ENCODE assay signal across 29 mouse cellular contexts in genomic region chr7:83798004-83798403, GRCm38 (mm10). TPM values are rescaled to one million over a fixed set of nuclear protein-coding genes. Genes with fewer than 3 reads are reported as not detected.
DNase-seq lines count a peak whose midpoint lies in the region; ATAC-seq and TF ChIP-seq lines count a peak whose summit lies in the region.
"Had no signal": no experiment of that assay in that cellular context is flagged by ENCODE, and none has a peak within 500 bp of the region (broad histone marks: within the 10 kb centered on the region; RNA-seq: fewer than 3 reads in every experiment).

No protein-coding gene starts in this region.

- H3K4me1 ChIP-seq in kidney, postnatal 0 days (replicated peaks; ENCODE audit: insufficient read depth, low read length): no peaks in the 10 kb centered on the region
- H3K4me1 ChIP-seq in embryonic facial prominence, embryonic 13.5 days: peaks cover 31% of the 10 kb centered on the region
- peaks cover 7% of the 10 kb centered on the region for H3K4me1 ChIP-seq in limb, embryonic 14.5 days (ENCODE audit: control insufficient read depth, insufficient read depth, low read length)
- H3K4me1 ChIP-seq: liver, embryonic 15.5 days had no signal

- H3K36me3 ChIP-seq in kidney, postnatal 0 days (ENCODE audit: insufficient read depth, low read length): no peaks in the 10 kb centered on the region
- no peaks in the 10 kb centered on the region for H3K36me3 ChIP-seq in embryonic facial prominence, embryonic 13.5 days
- H3K36me3 ChIP-seq in limb, embryonic 14.5 days (ENCODE audit: control insufficient read depth, insufficient read depth, low read length): no peaks in the 10 kb centered on the region
- H3K36me3 ChIP-seq: forebrain, embryonic 15.5 days; heart, embryonic 12.5 days; liver, embryonic 15.5 days; midbrain, embryonic 15.5 days; neural tube, embryonic 12.5 days had no signal

- ATAC-seq in kidney, postnatal 0 days (replicated peaks; ENCODE audit: low FRiP score, low read depth): no peak
- no peak for ATAC-seq in embryonic facial prominence, embryonic 13.5 days (ENCODE audit: insufficient number of reproducible peaks, insufficient read depth, low FRiP score, low TSS enrichment, low read depth)
- peak; percentile 43; the same call in 1 of the 2 replicates for ATAC-seq in limb, embryonic 14.5 days (ENCODE audit: low FRiP score, low read depth)
- no peak for ATAC-seq in erythroid progenitor cell, adult 5-6 weeks (replicated peaks; ENCODE audit: low FRiP score, poor library complexity, severe bottlenecking)
- ATAC-seq: forebrain, embryonic 15.5 days; midbrain, embryonic 15.5 days; Patski had no signal

- no peak for TF ChIP-seq CTCF in kidney, postnatal 0 days (IDR thresholded peaks at IDR 0.05; ENCODE audit: low read depth)

- no peak overlapping the region for H3K9ac ChIP-seq in kidney, postnatal 0 days (ENCODE audit: low read depth, low read length)
- no peak overlapping the region for H3K9ac ChIP-seq in embryonic facial prominence, embryonic 13.5 days
- no peak overlapping the region for H3K9ac ChIP-seq in limb, embryonic 14.5 days (ENCODE audit: low read depth, low read length, severe bottlenecking)
- H3K9ac ChIP-seq: forebrain, embryonic 15.5 days; heart, embryonic 12.5 days; liver, embryonic 15.5 days; midbrain, embryonic 15.5 days; neural tube, embryonic 12.5 days had no signal

- H3K27me3 ChIP-seq in kidney, postnatal 0 days (ENCODE audit: insufficient read depth, low read length): no peaks in the 10 kb centered on the region
- no peaks in the 10 kb centered on the region for H3K27me3 ChIP-seq in embryonic facial prominence, embryonic 13.5 days
- H3K27me3 ChIP-seq in limb, embryonic 14.5 days (ENCODE audit: control insufficient read depth, insufficient read depth, low read length): no peaks in the 10 kb centered on the region
- H3K27me3 ChIP-seq: forebrain, embryonic 15.5 days; heart, embryonic 12.5 days; liver, embryonic 15.5 days; midbrain, embryonic 15.5 days; neural tube, embryonic 12.5 days had no signal

- no peak overlapping the region for H3K27ac ChIP-seq in kidney, postnatal 0 days
- H3K27ac ChIP-seq in embryonic facial prominence, embryonic 13.5 days: peak overlapping the region; percentile 39; the same call in 1 of the 2 replicates
- no peak overlapping the region for H3K27ac ChIP-seq in limb, embryonic 14.5 days (replicated peaks; ENCODE audit: low read depth, low read length)
- H3K27ac ChIP-seq: forebrain, embryonic 15.5 days; liver, embryonic 15.5 days; macrophage; midbrain, embryonic 15.5 days; neural tube, embryonic 12.5 days had no signal

- H3K4me3 ChIP-seq in kidney, postnatal 0 days (replicated peaks; ENCODE audit: low read depth, low read length): no peak overlapping the region
- no peak overlapping the region for H3K4me3 ChIP-seq in embryonic facial prominence, embryonic 13.5 days
- H3K4me3 ChIP-seq in limb, embryonic 14.5 days (replicated peaks; ENCODE audit: low read length): no peak overlapping the region
- H3K4me3 ChIP-seq: forebrain, embryonic 15.5 days; heart, embryonic 12.5 days; liver, embryonic 15.5 days; midbrain, embryonic 15.5 days; neural tube, embryonic 12.5 days had no signal

- no peak overlapping the region for H3K4me2 ChIP-seq in kidney, postnatal 0 days (ENCODE audit: low read length)
- H3K4me2 ChIP-seq in embryonic facial prominence, embryonic 13.5 days: no peak overlapping the region
- H3K4me2 ChIP-seq in limb, embryonic 14.5 days (replicated peaks; ENCODE audit: low read depth, low read length, severe bottlenecking): no peak overlapping the region
- H3K4me2 ChIP-seq: forebrain, embryonic 15.5 days; heart, embryonic 12.5 days; liver, embryonic 15.5 days; midbrain, embryonic 15.5 days; neural tube, embryonic 12.5 days had no signal

- H3K9me3 ChIP-seq in kidney, postnatal 0 days (replicated peaks; ENCODE audit: low read length): no peaks in the 10 kb centered on the region
- H3K9me3 ChIP-seq in embryonic facial prominence, embryonic 13.5 days: no peaks in the 10 kb centered on the region
- no peaks in the 10 kb centered on the region for H3K9me3 ChIP-seq in limb, embryonic 14.5 days (ENCODE audit: control insufficient read depth, low read length)
- H3K9me3 ChIP-seq: forebrain, embryonic 15.5 days; heart, embryonic 12.5 days; liver, embryonic 15.5 days; midbrain, embryonic 15.5 days; neural tube, embryonic 12.5 days had no signal

- peak; percentile 68 for DNase-seq in kidney, postnatal 0 days (ENCODE audit: low spot score)
- no peak for DNase-seq in kidney, postnatal 14 days
- DNase-seq in 3T3-L1 (ENCODE audit: low read depth, low spot score): peak; percentile 72
- DNase-seq in limb, embryonic 14.5 days (ENCODE audit: low spot score): peak; percentile 59
- DNase-seq in cerebellum, adult 9-11 months: no peak
- no peak for DNase-seq in adrenal gland, adult 8-10 months
- DNase-seq: adrenal gland, adult 2 months; cerebellum, adult 2 months; gastrocnemius, postnatal 10 days; heart, postnatal 10 days; kidney, adult 9 months; kidney, postnatal 36 days; layer of hippocampus, postnatal 36 days; liver; right cerebral cortex, postnatal 14 days; spleen, adult 18-20 months; thymus, adult 2 months; thymus, postnatal 4 days had no signal

- TF ChIP-seq POLR2A in limb, embryonic 14.5 days (IDR thresholded peaks at IDR 0.05; ENCODE audit: borderline replicate concordance, extremely low read depth, insufficient read depth, insufficient read length): no peak

RNA-seq across cellular contexts. Expression of gene Cfap161, which starts 3.3 kb away (rescaled TPM):
- polyA plus RNA-seq in kidney, postnatal 0 days (2015; fragmentation: Nextera tagmentation; extraction: Ambion mirVana): 0.27 and 0.34 TPM in 2 replicates
- 0.39 and 0.41 TPM in 2 replicates for polyA plus RNA-seq in embryonic facial prominence, embryonic 13.5 days (2015; fragmentation: Nextera tagmentation; extraction: Ambion mirVana)
- 0.54 and 0.82 TPM in 2 replicates for polyA plus RNA-seq in limb, embryonic 14.5 days (2012; rRNA removed)
- polyA plus RNA-seq in limb, embryonic 14.5 days (2014; fragmentation: Nextera tagmentation; extraction: Ambion mirVana): 0.28 and 0.29 TPM in 2 replicates
- not detected in 2 replicates for total RNA-seq in erythroid progenitor cell, adult 5-6 weeks (2015; ENCODE audit: low replicate concordance)
- not detected in 2 replicates for total RNA-seq in erythroid progenitor cell, adult 5-6 weeks (2017; ENCODE audit: low replicate concordance)
- total RNA-seq in adrenal gland, adult 8-10 months (2022): 1 to 10 TPM in 2 of 4 experiments, under 1 TPM in 2; 0.44 to 2.1 (median 1.2) TPM
- total RNA-seq: common myeloid progenitor, adult 5-6 weeks; gastrocnemius, postnatal 10 days; granulocyte monocyte progenitor cell, adult 5-6 weeks; heart, postnatal 10 days had no signal
- polyA plus RNA-seq: adrenal gland, adult 2 months; liver, embryonic 15.5 days; neural tube, embryonic 12.5 days; Patski had no signal

RNA-seq across cellular contexts. Expression of gene Il16, which starts 52.5 kb away (rescaled TPM):
- polyA plus RNA-seq in kidney, postnatal 0 days (2015; fragmentation: Nextera tagmentation; extraction: Ambion mirVana): 3.1 and 3.6 TPM in 2 replicates
- 4.7 and 4.9 TPM in 2 replicates for polyA plus RNA-seq in embryonic facial prominence, embryonic 13.5 days (2015; fragmentation: Nextera tagmentation; extraction: Ambion mirVana)
- polyA plus RNA-seq in limb, embryonic 14.5 days (2012; rRNA removed): 6.6 and 6.8 TPM in 2 replicates
- 5.8 and 7.6 TPM in 2 replicates for polyA plus RNA-seq in limb, embryonic 14.5 days (2014; fragmentation: Nextera tagmentation; extraction: Ambion mirVana)
- 5.9 and 9.7 TPM in 2 replicates for total RNA-seq in erythroid progenitor cell, adult 5-6 weeks (2015; ENCODE audit: low replicate concordance)
- total RNA-seq in erythroid progenitor cell, adult 5-6 weeks (2017; ENCODE audit: low replicate concordance): 12.5 and 16.0 TPM in 2 replicates
- 1 to 10 TPM; 4.9 to 9.2 (median 6.5) TPM for total RNA-seq in adrenal gland, adult 8-10 months (2022)

Comparison
In these comparisons a context has a peak if more than half of its experiments do, and no peak if none do; other contexts are left out.
1. DNase-seq: peak in kidney, postnatal 0 days (single experiment), 3T3-L1 (single experiment) and limb, embryonic 14.5 days (single experiment); none in kidney, postnatal 14 days (single experiment), cerebellum, adult 9-11 months (single experiment) and adrenal gland, adult 8-10 months (single experiment).